Mouse (Mus musculus) embryonic facial prominence, embryonic 11.5 days (tissue): ENCODE measurements around the gene Samd8. TPM values are rescaled to one million over a fixed set of nuclear protein-coding genes. Genes with fewer than 3 reads are reported as not detected.

Experiments used
- ATAC-seq: fragments of 200-750 bp; cut with Nextera tagmentation; replicated peaks from 2 replicates; pipeline ENCODE4 v1.8.0; 2017; ENCODE audit warnings: low read depth; ENCODE audit not compliant: insufficient number of reproducible peaks, low FRiP score, low TSS enrichment
- DNase-seq: peaks from one replicate; pipeline ENCODE4 v3.0.0-alpha.2; 2015; ENCODE audit warnings: low spot score
- H3K27ac ChIP-seq: fragments of 300-500 bp; sonication (generic); replicated peaks from 2 replicates; pipeline ENCODE4 v1.5.1; 2014; ENCODE audit warnings: mild to moderate bottlenecking, low read depth, low read length, control low read depth
- H3K27me3 ChIP-seq: fragments of 300-500 bp; sonication (generic); 2 replicates; pipeline ENCODE4 v1.6.1; 2014; ENCODE audit warnings: mild to moderate bottlenecking, low read length, moderate library complexity, mixed read lengths; ENCODE audit not compliant: control insufficient read depth, insufficient read depth
- H3K36me3 ChIP-seq: fragments of 300-500 bp; sonication (generic); replicated peaks from 2 replicates; pipeline ENCODE4 v1.6.1; 2014; ENCODE audit warnings: low read depth, mild to moderate bottlenecking, low read length, moderate library complexity, mixed read lengths; ENCODE audit not compliant: control insufficient read depth, insufficient read depth
- H3K4me1 ChIP-seq: fragments of 300-500 bp; sonication (generic); 2 replicates; pipeline ENCODE4 v1.6.1; 2014; ENCODE audit warnings: low read length, mixed read lengths; ENCODE audit not compliant: control insufficient read depth, insufficient read depth
- H3K4me2 ChIP-seq: fragments of 300-500 bp; sonication (generic); 2 replicates; pipeline ENCODE4 v1.6.1; 2014; ENCODE audit warnings: low read depth, mild to moderate bottlenecking, control low read depth, low read length, moderate library complexity
- H3K4me3 ChIP-seq: fragments of 300-500 bp; sonication (generic); 2 replicates; pipeline ENCODE4 v1.5.1; 2014; ENCODE audit warnings: low read depth, low read length, control low read depth
- H3K9ac ChIP-seq: fragments of 300-500 bp; sonication (generic); replicated peaks from 2 replicates; pipeline ENCODE4 v1.6.1; 2014; ENCODE audit warnings: mild to moderate bottlenecking, control low read depth, low read length
- H3K9me3 ChIP-seq: fragments of 300-500 bp; sonication (generic); replicated peaks from 2 replicates; pipeline ENCODE4 v1.6.1; 2016; ENCODE audit warnings: mild to moderate bottlenecking, low read length, inconsistent platforms, mixed read lengths; ENCODE audit not compliant: control insufficient read depth
- WGBS: fragments of 180-500 bp; shearing (Covaris S2); extraction: QIAGEN DNeasy Blood & Tissue Kit; methylation state at CpG from one replicate; pipeline ENCODE4 v1.1.7; 2014; 5-methylcytosine and 5-hydroxymethylcytosine counted together
- polyA plus RNA-seq: library from polyadenylated mRNA; unstranded; fragments of >200 nt; fragmentation: Nextera tagmentation; extraction: Ambion mirVana; gene quantifications from 2 replicates; pipeline ENCODE4 v1.2.1, GENCODE M21; 2014

The Samd8 gene
- polyA plus RNA-seq, 1 experiment from 2014 or later: 11.9 TPM

DNA sequence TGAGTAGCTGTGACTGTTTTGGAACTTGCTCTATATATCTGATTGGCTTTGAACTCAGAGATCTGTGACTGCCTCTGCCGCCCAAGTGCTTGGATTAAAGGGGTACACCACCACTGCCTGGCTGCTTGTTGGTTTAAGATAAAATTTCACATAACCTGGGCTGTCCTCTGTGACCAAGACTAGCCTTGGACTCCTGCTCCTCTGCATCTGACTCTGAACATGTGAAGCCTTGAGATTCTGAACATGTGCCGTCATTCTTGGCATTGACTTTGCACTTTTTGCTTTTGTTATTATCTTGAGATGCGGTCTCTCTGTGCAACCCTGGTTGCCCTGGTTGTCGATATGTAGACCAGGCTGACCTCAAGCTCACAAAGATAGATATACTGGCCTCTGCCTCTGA, 41.4 kb downstream of the Samd8 start:
- ATAC-seq: no peak
- Histone ChIP-seq H3K4me3 (no peak overlapping the region), H3K36me3 (no peaks in the 10 kb centered on the region), H3K27me3 (no peaks in the 10 kb centered on the region), H3K4me2 (no peak overlapping the region), H3K9ac (no peak overlapping the region), H3K27ac (no peak overlapping the region), H3K9me3 (no peaks in the 10 kb centered on the region), H3K4me1 (no peaks in the 10 kb centered on the region)
- no peak for DNase-seq
- 93% methylated on average over 4 of the region's 4 CpGs for WGBS

DNA sequence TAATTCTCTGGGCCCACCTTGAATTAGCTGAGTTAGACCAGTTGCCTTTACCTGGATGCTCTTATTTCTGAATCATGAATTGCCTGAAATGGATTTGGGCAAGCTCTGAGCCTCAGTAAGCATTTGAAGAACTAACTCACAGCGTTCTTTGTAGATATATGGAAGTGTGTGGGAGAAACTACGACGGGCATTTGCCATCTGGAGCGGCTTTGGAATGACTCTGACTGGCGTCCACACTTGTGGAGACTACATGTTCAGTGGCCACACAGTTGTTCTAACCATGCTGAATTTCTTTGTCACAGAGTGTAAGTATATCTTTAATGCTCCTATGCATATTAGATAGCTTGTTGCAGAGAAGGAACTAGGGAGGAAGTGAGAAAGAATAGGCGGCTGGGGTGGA, 41.9 kb downstream of the Samd8 start:
- 97% methylated on average over 6 of the region's 6 CpGs for WGBS
- DNase-seq (no peak), ATAC-seq (no peak)
- Histone ChIP-seq H3K4me3 (no peak overlapping the region), H3K4me1 (no peaks in the 10 kb centered on the region), H3K36me3 (no peaks in the 10 kb centered on the region), H3K27ac (no peak overlapping the region), H3K9me3 (no peaks in the 10 kb centered on the region), H3K27me3 (no peaks in the 10 kb centered on the region), H3K9ac (no peak overlapping the region), H3K4me2 (no peak overlapping the region)

DNA sequence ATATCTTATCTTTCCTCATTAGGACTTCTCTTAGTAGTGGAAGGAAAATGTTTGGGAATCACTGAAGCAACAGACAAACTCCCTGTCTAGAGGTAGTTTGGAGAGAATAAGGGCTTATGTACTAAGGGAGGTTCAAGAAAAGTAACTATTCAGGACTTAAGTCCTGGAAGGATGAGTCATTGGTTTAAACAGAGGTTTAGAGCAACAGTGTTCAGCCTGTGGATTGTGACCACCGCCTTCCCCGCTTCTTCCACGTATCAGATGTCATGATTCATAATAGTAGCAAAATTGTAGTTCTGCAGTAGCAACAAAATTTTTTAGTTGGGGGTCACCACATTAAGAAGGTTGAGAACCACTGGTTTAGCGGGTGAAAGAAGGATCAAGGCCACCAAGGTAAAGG, 50.3 kb downstream of the Samd8 start:
- H3K9me3 ChIP-seq: no peaks in the 10 kb centered on the region
- H3K4me1 ChIP-seq: no peaks in the 10 kb centered on the region
- H3K36me3 ChIP-seq: no peaks in the 10 kb centered on the region
- no peak overlapping the region for H3K4me3 ChIP-seq
- WGBS: 95% methylated on average over 4 of the region's 4 CpGs
- no peaks in the 10 kb centered on the region for H3K27me3 ChIP-seq
- H3K27ac ChIP-seq: no peak overlapping the region
- H3K4me2 ChIP-seq: no peak overlapping the region
- H3K9ac ChIP-seq: no peak overlapping the region
- DNase-seq (no peak), ATAC-seq (no peak)

DNA sequence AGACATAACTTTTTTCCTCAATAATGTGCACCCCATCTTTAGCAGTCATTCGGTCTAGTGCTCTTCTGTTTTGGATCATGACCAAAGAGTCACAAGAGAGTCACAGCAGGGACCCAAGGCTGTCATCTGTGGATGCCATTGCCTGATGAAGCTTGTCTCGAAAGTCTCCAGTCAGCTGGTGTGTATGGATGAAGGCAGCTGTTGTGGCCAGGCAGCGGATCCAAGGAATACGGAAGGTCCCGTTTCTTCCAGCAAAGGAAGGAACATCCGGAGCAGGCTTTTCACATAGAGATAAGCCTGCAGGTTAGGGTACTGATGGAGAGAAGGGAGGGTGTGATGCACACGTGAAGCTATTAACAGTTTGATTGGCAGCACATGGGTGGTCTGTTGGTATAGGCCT, 51.3 kb downstream of the Samd8 start:
- no peaks in the 10 kb centered on the region for H3K36me3 ChIP-seq

DNA sequence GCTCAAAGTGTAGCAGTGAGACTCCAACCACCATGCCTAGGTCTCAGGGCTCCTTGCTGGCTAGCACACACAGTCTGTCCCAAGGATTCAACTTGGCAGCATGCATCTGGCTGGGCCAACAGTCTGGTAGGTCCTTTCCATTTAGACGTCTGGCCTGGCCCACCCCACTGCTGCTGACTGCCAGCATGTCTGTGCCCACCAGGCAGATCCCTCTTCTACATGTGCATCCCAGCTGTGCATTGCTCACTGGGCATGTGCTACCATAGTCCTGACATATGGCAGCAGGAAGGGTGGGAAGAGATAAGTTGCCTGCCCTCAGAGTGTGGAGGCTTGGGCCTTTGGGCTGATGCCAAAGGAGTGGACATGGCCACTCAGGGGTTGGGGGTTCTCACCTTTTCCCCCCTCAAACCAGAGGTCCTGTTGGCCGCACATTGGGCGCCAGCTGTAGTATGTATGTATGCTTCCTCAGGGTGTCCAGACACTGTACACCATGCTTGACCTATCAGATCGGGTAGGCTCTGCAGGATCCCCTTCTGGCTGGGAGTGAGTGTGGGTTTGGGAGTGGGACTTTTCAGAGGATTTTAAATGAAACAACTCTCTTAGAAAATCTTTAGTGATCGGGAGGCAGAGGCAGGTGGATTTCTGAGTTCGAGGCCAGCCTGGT, 52.3 kb downstream of the Samd8 start:
- Histone ChIP-seq H3K27me3 (no peaks in the 10 kb centered on the region), H3K27ac (no peak overlapping the region), H3K4me2 (no peak overlapping the region), H3K4me1 (no peaks in the 10 kb centered on the region), H3K9ac (no peak overlapping the region), H3K36me3 (no peaks in the 10 kb centered on the region), H3K4me3 (no peak overlapping the region), H3K9me3 (no peaks in the 10 kb centered on the region)
- 94% methylated on average over 6 of the region's 6 CpGs for WGBS
- ATAC-seq (no peak), DNase-seq (no peak)

More for the DNA sequence above, 51.3 kb downstream of the Samd8 start:
- WGBS: 85% methylated on average over 7 of the region's 7 CpGs
- H3K27me3 ChIP-seq: no peaks in the 10 kb centered on the region
- H3K4me3 ChIP-seq: no peak overlapping the region
- H3K27ac ChIP-seq: no peak overlapping the region
- no peak overlapping the region for H3K9ac ChIP-seq
- H3K9me3 ChIP-seq: no peaks in the 10 kb centered on the region
- H3K4me2 ChIP-seq: no peak overlapping the region
- DNase-seq (no peak), ATAC-seq (no peak)
- no peaks in the 10 kb centered on the region for H3K4me1 ChIP-seq

DNA sequence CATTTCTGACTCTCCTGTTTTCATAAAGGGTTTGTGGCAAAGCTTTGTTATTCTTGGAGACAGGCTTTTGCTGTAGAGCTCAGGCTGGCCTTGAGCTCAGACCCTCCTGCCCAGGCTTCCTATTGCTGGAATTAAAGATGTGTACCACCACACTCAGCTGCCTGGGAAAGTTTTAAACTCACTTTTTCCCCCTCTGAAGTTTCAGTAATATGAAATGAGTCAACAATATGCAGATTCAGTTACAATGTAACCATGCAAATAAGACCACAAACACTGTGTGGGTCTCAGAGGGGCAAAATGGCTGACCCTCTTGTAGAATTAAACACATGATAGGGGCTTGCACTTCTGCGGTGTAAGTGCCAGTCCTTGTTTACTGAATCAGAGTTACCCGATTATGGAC, 55.9 kb downstream of the Samd8 start:
- Histone ChIP-seq H3K36me3 (no peaks in the 10 kb centered on the region), H3K27me3 (no peaks in the 10 kb centered on the region), H3K4me2 (no peak overlapping the region), H3K9ac (no peak overlapping the region), H3K4me3 (no peak overlapping the region), H3K4me1 (no peaks in the 10 kb centered on the region), H3K27ac (no peak overlapping the region), H3K9me3 (no peaks in the 10 kb centered on the region)
- WGBS: 91% methylated on average over 2 of the region's 2 CpGs
- DNase-seq: no peak
- no peak for ATAC-seq

DNA sequence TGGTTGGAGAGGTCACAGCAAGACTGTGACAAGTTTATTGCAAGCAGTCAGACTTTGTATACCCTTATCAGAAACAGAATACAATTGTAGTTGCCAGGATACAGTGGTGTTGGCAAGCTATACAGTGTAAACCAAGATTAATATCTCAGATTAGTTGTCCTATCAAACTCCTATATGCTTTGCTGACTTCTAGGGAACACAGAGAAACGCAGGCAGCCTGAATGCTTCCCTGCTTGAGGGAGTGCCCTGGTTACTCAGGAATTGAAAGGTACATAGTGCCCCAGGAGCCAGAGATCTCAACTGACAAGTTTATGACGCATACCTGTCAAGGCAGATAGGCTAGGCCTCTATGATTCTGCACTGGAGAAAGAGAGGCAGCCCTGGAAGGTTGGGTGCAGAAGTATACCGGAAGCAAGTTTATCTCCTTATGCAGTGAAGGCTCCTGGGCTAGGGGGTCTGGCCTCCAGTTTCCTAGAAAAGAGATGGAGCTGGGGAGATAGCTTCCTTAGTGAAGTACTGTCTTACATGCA, 56.4 kb downstream of the Samd8 start:
- no peak overlapping the region for H3K4me2 ChIP-seq
- no peaks in the 10 kb centered on the region for H3K9me3 ChIP-seq
- no peaks in the 10 kb centered on the region for H3K27me3 ChIP-seq
- H3K4me3 ChIP-seq: no peak overlapping the region
- no peak overlapping the region for H3K27ac ChIP-seq
- H3K4me1 ChIP-seq: no peaks in the 10 kb centered on the region
- no peak overlapping the region for H3K9ac ChIP-seq
- no peaks in the 10 kb centered on the region for H3K36me3 ChIP-seq
- ATAC-seq (no peak), DNase-seq (no peak)
- WGBS: 91% methylated on average over 3 of the region's 3 CpGs

DNA sequence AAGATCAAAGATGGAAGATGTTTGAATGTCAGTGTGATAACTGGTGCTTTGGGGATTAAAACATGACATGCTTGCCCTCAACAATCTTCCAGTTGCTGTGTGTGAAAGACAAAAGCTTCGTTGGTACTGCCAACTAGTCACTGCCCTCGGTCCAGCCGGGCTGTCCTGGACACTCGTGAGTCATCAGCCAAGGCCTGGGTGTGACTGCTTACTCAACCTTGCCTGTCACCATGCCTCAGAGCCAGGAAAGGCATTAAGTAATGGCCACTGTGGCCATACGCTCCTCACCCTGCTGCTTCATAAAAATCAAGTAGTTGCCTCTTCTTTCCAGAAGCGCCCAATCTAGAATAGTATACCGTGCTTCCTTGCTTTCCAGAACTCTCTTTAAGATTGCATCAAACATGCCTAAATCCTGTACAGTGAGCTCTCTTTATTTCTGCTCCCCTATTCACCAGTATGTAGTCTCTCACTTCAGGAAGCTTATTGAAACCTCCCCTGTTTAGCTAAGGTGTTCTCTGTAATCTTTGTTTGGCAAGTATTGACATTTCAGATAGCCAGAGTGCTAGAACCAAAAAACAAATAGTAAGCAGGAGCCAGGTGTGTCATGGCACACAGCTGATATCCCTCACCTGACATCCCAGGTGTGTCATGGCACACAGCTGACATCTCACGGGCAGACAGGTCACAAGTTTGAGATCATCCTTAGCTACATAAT, 58.0 kb downstream of the Samd8 start:
- H3K4me1 ChIP-seq: no peaks in the 10 kb centered on the region
- ATAC-seq: no peak
- no peak overlapping the region for H3K9ac ChIP-seq
- H3K27ac ChIP-seq: no peak overlapping the region
- WGBS: 89% methylated on average over 8 of the region's 8 CpGs
- H3K27me3 ChIP-seq: no peaks in the 10 kb centered on the region
- DNase-seq: no peak
- no peak overlapping the region for H3K4me3 ChIP-seq
- H3K4me2 ChIP-seq: no peak overlapping the region
- H3K36me3 ChIP-seq: no peaks in the 10 kb centered on the region
- no peaks in the 10 kb centered on the region for H3K9me3 ChIP-seq
